Mouse (Mus musculus) forebrain, embryonic 12.5 days (tissue): ENCODE data around the gene Pou3f1. TPM values are rescaled to one million over a fixed set of nuclear protein-coding genes. Genes with fewer than 3 reads are reported as not detected.
"Not testable (repeated sequence)": the region's sequence is repeated elsewhere in the genome, so short reads cannot be mapped to it uniquely, and the experiment has no call there.

ENCODE experiments used
- ATAC-seq: fragments of 200-750 bp; cut with Nextera tagmentation; 2 replicates; pipeline ENCODE4 v1.8.0; 2017; ENCODE audit warnings: moderate TSS enrichment; ENCODE audit not compliant: low FRiP score
- H3K27ac ChIP-seq: fragments of 300-500 bp; sonication (generic); 2 replicates; pipeline ENCODE4 v1.5.1; 2016; ENCODE audit warnings: mild to moderate bottlenecking
- H3K27me3 ChIP-seq: fragments of 300-500 bp; sonication (generic); 2 replicates; pipeline ENCODE4 v1.6.1; 2016; ENCODE audit warnings: mild to moderate bottlenecking
- H3K36me3 ChIP-seq: fragments of 300-500 bp; sonication (generic); replicated peaks from 2 replicates; pipeline ENCODE4 v1.6.1; 2016; ENCODE audit warnings: mild to moderate bottlenecking
- H3K4me1 ChIP-seq: fragments of 300-500 bp; sonication (generic); 2 replicates; pipeline ENCODE4 v1.6.1; 2016
- H3K4me2 ChIP-seq: fragments of 300-500 bp; sonication (generic); 2 replicates; pipeline ENCODE4 v1.6.1; 2016; ENCODE audit warnings: mild to moderate bottlenecking, moderate library complexity
- H3K4me3 ChIP-seq: fragments of 300-500 bp; sonication (generic); replicated peaks from 2 replicates; pipeline ENCODE4 v1.5.1; 2016; ENCODE audit warnings: mild to moderate bottlenecking
- H3K9ac ChIP-seq: fragments of 300-500 bp; sonication (generic); 2 replicates; pipeline ENCODE4 v1.6.1; 2016; ENCODE audit warnings: mild to moderate bottlenecking
- H3K9me3 ChIP-seq: fragments of 300-500 bp; sonication (generic); 2 replicates; pipeline ENCODE4 v1.6.1; 2016
- WGBS: fragments of 180-500 bp; shearing (Covaris S2); methylation state at CpG from one replicate; pipeline ENCODE4 v1.1.7; 2016; 5-methylcytosine and 5-hydroxymethylcytosine counted together
- polyA plus RNA-seq: library from polyadenylated mRNA; unstranded; fragments of >200 nt; fragmentation: Nextera tagmentation; extraction: Ambion mirVana; gene quantifications from 2 replicates; pipeline ENCODE4 v1.2.1, GENCODE M21; 2016

The Pou3f1 gene
- polyA plus RNA-seq, 1 experiment from 2014 or later: 16.0 TPM

DNA sequence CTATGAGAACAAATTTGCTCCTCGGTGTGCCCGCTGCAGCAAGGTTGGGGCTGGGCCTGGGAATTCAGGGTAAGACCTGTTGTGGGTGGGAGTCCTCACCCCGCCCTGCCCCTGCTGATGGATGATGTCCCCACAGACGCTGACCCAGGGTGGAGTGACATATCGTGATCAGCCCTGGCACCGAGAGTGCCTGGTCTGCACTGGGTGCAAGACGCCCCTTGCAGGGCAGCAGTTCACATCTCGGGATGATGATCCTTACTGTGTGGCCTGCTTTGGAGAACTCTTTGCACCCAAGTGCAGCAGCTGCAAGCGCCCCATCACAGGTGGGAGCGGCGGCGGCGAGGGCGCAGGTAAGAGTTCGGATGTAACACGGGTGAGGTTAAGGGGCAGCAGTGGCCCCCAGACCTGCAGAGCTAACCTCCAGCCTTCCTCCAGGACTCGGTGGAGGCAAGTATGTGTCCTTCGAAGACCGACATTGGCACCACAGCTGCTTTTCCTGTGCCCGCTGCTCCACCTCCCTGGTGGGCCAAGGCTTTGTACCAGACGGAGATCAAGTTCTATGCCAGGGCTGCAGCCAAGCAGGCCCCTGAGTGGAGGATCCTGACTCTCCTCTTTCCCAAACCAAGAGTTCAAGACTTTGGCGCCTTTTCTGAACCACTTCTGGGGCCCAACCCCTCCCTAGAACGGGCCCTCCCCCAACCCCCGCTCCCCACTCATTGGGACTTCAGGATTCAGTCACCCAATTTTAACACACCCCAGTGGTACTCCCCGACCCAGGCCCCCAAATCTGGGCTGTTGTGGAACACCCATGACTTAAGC is 51.0 kb downstream of the Pou3f1 start:
- 89% methylated on average over 25 of the region's 25 CpGs for WGBS
- H3K9me3 ChIP-seq, H3K27ac ChIP-seq, H3K36me3 ChIP-seq, H3K9ac ChIP-seq, H3K4me3 ChIP-seq, H3K4me2 ChIP-seq, ATAC-seq: not testable (repeated sequence)
- peaks cover 21% of the 10 kb centered on the region for H3K27me3 ChIP-seq
- peaks cover 48% of the 10 kb centered on the region for H3K4me1 ChIP-seq

DNA sequence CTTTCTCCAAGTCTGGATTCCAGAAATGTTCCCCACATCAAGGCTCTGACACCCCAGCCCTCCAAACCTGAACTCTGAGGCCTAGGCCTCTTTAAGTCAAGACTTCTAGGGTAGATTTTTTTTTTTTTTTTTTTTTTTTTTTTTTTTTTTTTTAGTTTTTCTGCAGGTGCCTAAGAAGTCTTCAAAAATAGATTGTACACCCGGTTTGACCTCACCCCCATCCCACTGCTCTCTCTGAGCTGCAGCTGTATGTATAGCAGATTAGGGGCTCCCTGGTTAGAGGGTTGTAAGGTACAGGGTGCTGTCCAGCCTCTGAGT is 51.6 kb downstream of the Pou3f1 start:
- peak overlapping the region; percentile 77 for H3K27ac ChIP-seq
- H3K4me1 ChIP-seq: peaks cover 46% of the 10 kb centered on the region
- not testable (repeated sequence) for H3K9ac ChIP-seq, H3K36me3 ChIP-seq, ATAC-seq, H3K4me3 ChIP-seq, H3K9me3 ChIP-seq
- peak overlapping the region; percentile 62; the same call in 1 of the 2 replicates for H3K4me2 ChIP-seq
- WGBS: 20% methylated on average over 1 of the region's 1 CpGs
- peaks cover 21% of the 10 kb centered on the region for H3K27me3 ChIP-seq

DNA sequence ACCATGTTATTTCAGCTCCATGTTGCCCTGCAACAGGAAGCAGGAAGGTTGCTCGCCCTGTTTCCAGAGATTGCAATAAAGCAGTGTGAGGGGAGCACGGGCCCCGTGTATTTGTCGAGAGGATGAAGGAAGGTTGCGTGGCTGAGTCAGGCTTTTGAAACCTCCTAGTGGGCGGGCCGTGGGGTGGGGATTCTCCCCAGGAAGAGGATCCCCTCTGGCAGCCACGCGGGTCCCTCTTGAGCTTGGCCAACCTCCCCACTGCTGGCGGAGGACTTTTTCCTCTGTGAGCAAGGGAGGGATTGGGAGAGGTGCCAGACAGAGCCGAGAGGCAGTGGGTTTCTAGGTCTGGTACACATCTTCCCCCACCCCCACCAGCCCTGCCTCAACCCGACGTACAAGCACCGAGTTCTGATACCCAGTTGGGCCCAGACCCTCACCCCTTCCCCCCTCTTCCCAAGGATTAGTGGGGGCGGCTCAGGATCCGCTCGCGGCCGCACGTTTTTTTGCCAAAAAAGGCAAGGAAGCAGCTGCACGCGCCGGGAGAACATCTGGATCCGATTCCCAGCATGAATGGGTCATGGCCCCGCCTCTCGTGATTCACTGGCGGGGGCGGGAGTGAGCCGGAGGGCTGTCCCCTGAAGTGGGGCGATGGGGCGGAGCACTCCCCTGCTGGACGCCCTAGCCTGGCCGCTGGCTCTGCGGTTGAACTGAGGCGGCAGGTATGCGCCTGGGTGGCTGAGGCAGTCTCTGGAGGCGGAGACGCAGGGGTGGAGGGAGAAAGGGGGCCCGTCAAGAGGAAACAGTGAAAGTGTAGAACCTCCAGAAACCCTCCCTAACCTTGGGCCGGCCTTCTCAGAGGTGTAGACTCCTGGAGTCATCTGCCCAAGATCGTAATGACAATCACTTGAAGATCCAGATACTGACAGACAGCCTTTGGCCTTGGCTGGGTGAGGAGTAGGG is 52.2 kb downstream of the Pou3f1 start:
- Histone ChIP-seq H3K36me3 (no peaks in the 10 kb centered on the region), H3K9ac (peak overlapping the region; percentile 36), H3K4me3 (peak overlapping the region; percentile 31), H3K9me3 (no peaks in the 10 kb centered on the region), H3K4me1 (peaks cover 39% of the 10 kb centered on the region), H3K27me3 (peaks cover 21% of the 10 kb centered on the region), H3K4me2 (peak overlapping the region; percentile 62), H3K27ac (peak overlapping the region; percentile 77)
- WGBS: 1% methylated on average over 41 of the region's 41 CpGs
- peak; percentile 56 for ATAC-seq

- ATAC-seq: no peak
- Histone ChIP-seq H3K36me3 (no peaks in the 10 kb centered on the region), H3K9ac (no peak overlapping the region), H3K9me3 (no peaks in the 10 kb centered on the region), H3K27ac (0 out of 2 replicates have a peak overlapping the region, but pooled peaks have one; percentile 31), H3K27me3 (peaks cover 21% of the 10 kb centered on the region), H3K4me2 (peak overlapping the region; percentile 45), H3K4me3 (no peak overlapping the region), H3K4me1 (peaks cover 30% of the 10 kb centered on the region)
- 5% methylated on average over 18 of the region's 18 CpGs for WGBS
Measured at GRCm38 (mm10) chr4:124709961-124710446, 53.4 kb downstream of the Pou3f1 start.

Other genes starting within 250 kb of the Pou3f1 start
- 0.47 and 0.74 TPM in 2 replicates for gene 3100002H09Rik, start 46.0 kb upstream of the Pou3f1 start, polyA plus RNA-seq
- gene Utp11, start 36.8 kb downstream of the Pou3f1 start, polyA plus RNA-seq: 63.8 and 64.0 TPM in 2 replicates
- 2.2 TPM in 2 replicates for gene Fhl3, start 43.9 kb downstream of the Pou3f1 start, polyA plus RNA-seq
- 203 and 204 TPM in 2 replicates for gene Sf3a3, start 58.0 kb downstream of the Pou3f1 start, polyA plus RNA-seq
- gene Inpp5b, start 85.0 kb downstream of the Pou3f1 start, polyA plus RNA-seq: 23.8 and 31.9 TPM in 2 replicates
- 13.6 and 17.4 TPM in 2 replicates for gene Mtf1, start 145.3 kb downstream of the Pou3f1 start, polyA plus RNA-seq
- 45.0 and 48.5 TPM in 2 replicates for gene Yrdc, start 193.9 kb downstream of the Pou3f1 start, polyA plus RNA-seq
- gene 1110065P20Rik, start 194.4 kb downstream of the Pou3f1 start, polyA plus RNA-seq: 60.1 and 64.9 TPM in 2 replicates
- gene Maneal, start 205.4 kb downstream of the Pou3f1 start, polyA plus RNA-seq: 5.6 and 9.7 TPM in 2 replicates
- 1.2 and 1.9 TPM in 2 replicates for gene Epha10, start 224.1 kb downstream of the Pou3f1 start, polyA plus RNA-seq